Mouse (Mus musculus) cortical plate, adult 2 months (tissue): ENCODE results near the gene Fam163a.

Experiments used
- CTCF ChIP-seq: fragments of 200-500 bp; IDR thresholded peaks from 2 replicates; pipeline ENCODE4 v1.5.1; 2011; ENCODE audit warnings: mild to moderate bottlenecking, control low read depth, low read length; ENCODE audit not compliant: insufficient read depth; ENCODE audit errors: extremely low read depth
- POLR2A ChIP-seq: fragments of 200-500 bp; IDR thresholded peaks from 2 replicates; pipeline ENCODE4 v1.6.1; 2011; ENCODE audit warnings: mild to moderate bottlenecking, low read length, control low read depth; ENCODE audit not compliant: insufficient read depth; ENCODE audit errors: extremely low read depth

GRCm38 (mm10) chr1:156091811-156092210 is 113.0 kb downstream of the Fam163a start:
- TF ChIP-seq POLR2A (no peak), CTCF (no peak)
